Mouse (Mus musculus) left cerebral cortex, adult 18-20 months (tissue): ENCODE results near the gene Dynll2. TPM values are rescaled to one million over a fixed set of nuclear protein-coding genes. Genes with fewer than 3 reads are reported as not detected.

Source experiments
- total RNA-seq, 2 experiments: library from RNA; stranded (reverse); gene quantifications; 2 replicates each; pipeline ENCODE4 v1.2.3; 2021

Gene Dynll2
- total RNA-seq, 2 experiments from 2014 or later: 636 to 646 TPM

Other genes starting within 250 kb of the Dynll2 start
- gene Supt4a, start 250.0 kb downstream of the Dynll2 start, total RNA-seq: 10 to 100 TPM; 80.1 to 87.1 TPM
- gene Tspoap1, start 227.0 kb downstream of the Dynll2 start, total RNA-seq: 100 to 1,000 TPM; 172 to 177 TPM
- under 1 TPM in 1 of 2 experiments, not detected in 1; 0.26 TPM for gene Mpo, start 194.0 kb downstream of the Dynll2 start, total RNA-seq
- under 1 TPM; 0.28 to 0.37 TPM for gene Lpo, start 159.2 kb downstream of the Dynll2 start, total RNA-seq
- 1 to 10 TPM; 3.9 to 4.1 TPM for gene Mks1, start 134.3 kb downstream of the Dynll2 start, total RNA-seq
- not detected for gene Epx, start 112.0 kb downstream of the Dynll2 start, total RNA-seq
- gene Olfr462, start 95.3 kb downstream of the Dynll2 start, total RNA-seq: not detected
- not detected for gene Olfr463, start 90.1 kb downstream of the Dynll2 start, total RNA-seq
- 1 to 10 TPM in 1 of 2 experiments, under 1 TPM in 1; 0.77 to 2.0 TPM for gene Olfr464, start 66.6 kb downstream of the Dynll2 start, total RNA-seq
- gene Srsf1, start 59.8 kb upstream of the Dynll2 start, total RNA-seq: 100 to 1,000 TPM; 179 to 200 TPM
- 10 to 100 TPM; 28.1 to 29.4 TPM for gene Vezf1, start 80.7 kb upstream of the Dynll2 start, total RNA-seq
- 10 to 100 TPM; 27.4 to 28.5 TPM for gene Cuedc1, start 110.5 kb upstream of the Dynll2 start, total RNA-seq
- 10 to 100 TPM; 64.4 to 71.4 TPM for gene Mrps23, start 216.9 kb upstream of the Dynll2 start, total RNA-seq